Mouse (Mus musculus): ENCODE measurements around the gene Smg6. TPM values are rescaled to one million over a fixed set of nuclear protein-coding genes. Genes with fewer than 3 reads are reported as not detected.

Gene Smg6
- polyA plus RNA-seq (2012; rRNA removed) = 27.9 and 35.9 TPM in 2 replicates

DNA sequence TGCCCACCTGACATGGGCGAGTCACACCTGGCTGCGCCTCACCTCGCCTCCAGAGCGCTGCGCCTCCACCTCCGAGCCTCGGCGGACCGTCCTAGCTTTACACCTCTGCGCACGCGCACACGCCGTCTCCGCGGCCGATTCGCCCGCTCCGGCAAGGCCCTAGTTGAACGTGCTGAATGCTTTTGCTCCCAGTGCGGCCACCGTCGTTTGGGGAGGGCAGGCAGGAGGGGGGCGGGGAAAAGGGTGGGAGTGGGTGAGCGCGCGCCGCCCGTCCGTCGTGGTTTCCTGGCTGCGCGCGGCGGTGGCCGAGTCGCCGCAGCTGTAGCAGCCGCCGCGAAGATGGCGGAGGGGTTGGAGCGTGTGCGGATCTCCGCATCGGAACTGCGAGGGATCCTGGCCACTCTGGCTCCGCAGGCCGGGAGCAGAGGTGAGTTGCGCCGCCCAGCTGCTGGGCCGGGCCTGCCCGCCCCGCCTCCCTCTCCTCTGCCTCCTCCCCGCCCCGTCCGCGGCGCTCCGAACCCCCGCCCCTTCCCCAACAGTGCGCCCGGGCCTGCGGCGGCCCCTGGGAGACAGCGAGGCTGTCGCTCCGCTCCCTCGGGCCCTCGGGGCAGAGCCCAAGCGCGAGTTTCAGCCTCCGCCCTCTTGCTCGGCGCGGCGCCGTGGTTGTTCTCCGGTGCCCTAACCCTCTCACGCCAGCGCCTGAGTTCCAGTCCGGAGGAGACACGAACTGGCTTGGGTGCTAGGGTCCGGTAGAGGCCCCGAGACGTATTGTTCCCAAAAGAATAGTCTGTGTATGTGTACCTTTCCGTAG lies at the start of gene Smg6, which contains the start of gene Srr:
TSS of gene Smg6 (plus strand) at position 247 of the 811 bp plus-strand sequence.
TSS of gene Srr (minus strand) at position 372 of the 811 bp plus-strand sequence.
- DNase-seq (ENCODE audit: extremely low spot score in 1 of 2, low spot score in 1 of 2) = peak; percentile 80 to 91

DNA sequence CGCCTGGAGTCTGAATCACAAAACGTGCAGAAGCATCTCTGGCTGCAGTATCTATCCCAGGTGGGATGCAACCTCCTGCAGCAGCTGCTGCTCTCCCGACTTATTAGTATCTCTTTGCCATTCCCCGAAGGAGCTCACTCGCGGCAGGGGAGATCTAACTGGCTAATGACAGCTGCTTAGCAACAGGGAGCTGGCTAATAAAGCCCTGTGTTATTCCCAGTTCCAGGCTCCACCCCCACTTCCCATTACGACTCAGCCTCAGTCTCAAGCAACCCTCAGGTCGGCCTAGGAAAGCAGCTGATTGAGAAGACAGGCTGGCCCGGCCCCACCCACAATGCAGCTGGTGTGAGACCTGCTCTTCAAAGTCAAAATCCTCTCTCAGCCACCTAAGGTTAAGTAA lies 48.8 kb upstream of the Smg6 start:
- peak; percentile 63 to 75 for DNase-seq (ENCODE audit: extremely low spot score in 1 of 2, low spot score in 1 of 2)

DNA sequence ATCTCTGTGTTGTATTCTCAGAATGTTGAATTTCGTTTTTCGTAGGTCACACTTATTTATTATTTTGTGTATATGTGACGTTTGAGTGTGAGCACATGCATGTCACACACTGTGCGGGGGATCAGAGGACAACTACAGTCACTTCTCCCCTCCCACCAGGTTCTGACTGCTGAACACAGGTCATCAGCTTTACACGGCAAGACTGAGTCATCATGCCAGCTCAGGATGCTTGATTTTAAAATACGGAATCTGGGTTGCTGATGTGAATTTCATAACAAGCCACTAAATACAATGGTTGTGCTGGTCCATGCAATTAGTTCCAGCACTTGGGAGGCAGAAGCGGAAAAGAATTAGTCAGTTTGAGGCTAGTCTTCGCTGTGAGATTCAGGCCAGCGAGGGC lies 44.6 kb upstream of the Smg6 start:
- DNase-seq (ENCODE audit: extremely low spot score in 1 of 2, low spot score in 1 of 2) = no peak

DNA sequence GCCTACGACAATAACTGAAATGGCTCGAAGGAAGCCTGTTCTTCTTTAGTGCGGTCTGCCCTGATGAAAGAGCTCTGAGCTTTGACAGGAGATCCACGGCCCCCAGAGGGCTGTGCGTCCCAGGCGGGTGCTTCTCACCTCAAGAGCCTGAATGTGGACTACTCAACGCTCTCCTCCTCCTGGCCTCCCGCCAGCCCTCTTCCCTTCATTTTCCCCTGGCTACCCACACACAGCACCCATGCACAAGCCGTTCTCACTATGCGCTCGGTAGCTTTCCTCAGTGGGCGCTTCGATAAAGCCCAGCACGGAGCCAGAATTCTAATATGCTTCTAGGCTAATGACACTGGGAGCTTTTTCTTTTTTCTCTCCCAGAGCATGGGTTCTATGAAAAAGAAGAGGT lies 43.6 kb upstream of the Smg6 start:
- DNase-seq (ENCODE audit: extremely low spot score in 1 of 2, low spot score in 1 of 2) = peak in 1 of 2 experiments; percentile 74

DNA sequence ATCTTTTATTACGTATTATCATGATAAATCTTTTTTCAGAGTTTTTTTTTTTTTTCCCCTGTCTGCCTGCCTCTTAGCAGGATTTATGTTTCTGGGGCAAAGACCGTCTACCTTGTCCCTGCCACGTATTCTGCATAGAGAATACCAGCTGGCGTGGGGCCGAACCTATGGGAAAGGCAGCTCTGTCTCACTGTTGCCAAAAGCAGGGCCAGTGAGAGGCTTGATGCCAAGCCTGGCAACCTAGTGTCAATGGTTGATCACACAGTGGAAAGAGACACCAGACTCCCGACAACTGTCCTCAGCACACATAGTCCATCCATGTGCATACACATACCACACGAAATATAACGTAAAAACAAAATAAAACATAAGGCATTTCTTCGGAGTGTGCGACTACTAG lies 42.5 kb upstream of the Smg6 start:
- no peak for DNase-seq (ENCODE audit: extremely low spot score in 1 of 2, low spot score in 1 of 2)

DNA sequence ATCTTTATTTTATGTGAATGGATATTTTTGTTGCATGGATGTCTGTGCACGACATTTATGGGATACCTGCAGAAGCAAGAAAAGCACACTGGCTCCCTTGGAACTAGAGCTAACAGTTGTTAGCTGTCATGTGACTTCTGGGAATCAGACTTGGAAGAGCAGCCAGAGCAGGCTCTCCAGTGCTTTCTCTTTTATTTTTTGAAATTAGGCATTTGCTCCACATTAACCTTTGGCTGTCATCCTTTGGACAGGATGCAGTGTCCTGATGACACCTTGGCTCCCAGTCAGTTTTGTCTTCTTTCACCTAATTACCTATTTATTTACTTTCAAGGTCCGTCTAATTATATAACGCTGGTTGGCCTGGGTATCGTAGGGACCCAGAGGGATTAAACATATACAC lies 31.0 kb upstream of the Smg6 start:
- DNase-seq (ENCODE audit: extremely low spot score in 1 of 2, low spot score in 1 of 2) = no peak

DNA sequence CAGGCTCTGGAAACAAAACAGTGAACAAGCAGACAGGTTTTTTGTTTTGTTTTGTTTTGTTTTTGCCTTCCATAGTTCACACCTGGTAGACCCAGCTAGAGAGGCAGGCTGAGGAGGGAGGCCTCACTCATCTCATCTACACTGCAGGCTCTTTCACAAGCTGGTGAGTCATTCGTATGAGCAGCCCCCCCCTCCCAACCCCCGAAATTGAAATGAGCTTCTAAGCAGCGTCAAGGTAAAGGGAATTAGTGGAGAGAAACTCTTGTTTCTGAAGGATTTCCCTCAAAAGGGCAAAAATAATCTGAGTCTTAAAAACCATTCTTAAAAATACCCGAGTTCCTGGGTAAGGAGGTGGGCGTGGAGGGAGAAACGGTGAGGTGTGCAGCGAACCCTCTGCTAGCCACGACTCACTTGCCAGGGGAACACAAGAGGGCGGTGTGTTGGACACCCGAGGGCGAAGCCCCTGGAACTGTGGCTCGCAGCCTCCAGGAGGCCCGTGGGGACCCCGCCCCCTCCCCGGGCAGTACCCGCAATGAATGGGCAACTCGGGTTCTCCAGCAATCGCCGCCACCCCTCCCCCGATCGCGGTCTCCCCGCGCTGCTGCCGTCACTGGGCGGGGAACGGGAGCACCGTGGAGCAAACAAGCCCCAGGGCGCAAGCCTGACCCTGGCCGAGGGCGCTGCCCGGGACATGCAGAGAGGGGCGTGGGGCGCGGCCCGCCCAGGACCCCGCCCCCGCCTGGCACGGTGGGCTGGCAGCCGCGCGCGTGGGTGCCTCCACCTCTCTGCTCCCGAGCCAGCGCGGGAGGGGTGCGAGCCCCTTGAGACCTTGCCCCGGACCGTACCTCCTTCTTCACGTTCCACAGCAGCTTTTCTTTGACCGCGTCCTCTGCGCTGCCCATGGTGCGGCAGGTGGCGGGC lies 29.4 kb upstream of the Smg6 start:
- peak; percentile 33 to 69 for DNase-seq (ENCODE audit: extremely low spot score in 1 of 2, low spot score in 1 of 2)

DNA sequence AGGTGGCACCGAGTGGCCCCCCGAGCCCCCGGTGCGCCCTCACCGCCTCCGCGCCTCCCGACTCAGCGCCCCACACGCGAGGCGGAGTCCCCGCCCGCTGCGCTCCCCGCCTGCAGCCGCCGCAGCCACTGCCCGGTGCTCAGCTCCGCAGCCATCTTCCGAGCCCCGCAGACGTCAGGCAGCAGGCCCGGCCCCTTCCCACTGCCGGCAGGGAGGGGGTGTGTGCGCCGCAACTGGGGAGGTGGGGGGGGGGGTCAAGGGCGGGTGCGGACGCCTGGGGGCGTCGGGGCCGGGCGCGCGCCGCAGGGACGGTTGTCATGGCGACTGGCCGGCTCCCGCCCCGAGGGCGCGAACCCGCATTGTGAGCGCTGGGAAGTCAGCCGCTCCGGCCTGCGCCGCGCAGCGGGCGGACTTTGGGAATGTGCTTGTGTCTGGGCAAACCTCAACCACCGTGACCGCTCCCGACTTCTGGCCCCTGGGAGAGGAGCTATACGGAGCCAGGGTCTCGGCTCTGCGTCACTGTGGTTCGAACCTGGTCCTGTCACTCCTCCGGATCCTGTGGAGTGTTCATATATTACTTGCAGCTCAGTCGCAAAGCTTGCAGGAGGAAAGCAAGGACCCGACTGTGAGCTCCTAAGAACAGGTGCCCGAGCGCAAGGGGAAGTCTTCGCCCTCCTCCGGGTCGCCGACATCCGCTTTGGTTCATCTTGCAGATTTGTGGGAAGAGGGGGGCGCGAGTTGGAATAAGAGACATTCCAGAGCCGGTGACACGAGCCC lies 28.5 kb upstream of the Smg6 start, which contains the start of gene Sgsm2:
TSS of gene Sgsm2 (minus strand) at position 160 of the 777 bp plus-strand sequence.
- DNase-seq (ENCODE audit: extremely low spot score in 1 of 2, low spot score in 1 of 2) = peak; percentile 34 to 68

DNA sequence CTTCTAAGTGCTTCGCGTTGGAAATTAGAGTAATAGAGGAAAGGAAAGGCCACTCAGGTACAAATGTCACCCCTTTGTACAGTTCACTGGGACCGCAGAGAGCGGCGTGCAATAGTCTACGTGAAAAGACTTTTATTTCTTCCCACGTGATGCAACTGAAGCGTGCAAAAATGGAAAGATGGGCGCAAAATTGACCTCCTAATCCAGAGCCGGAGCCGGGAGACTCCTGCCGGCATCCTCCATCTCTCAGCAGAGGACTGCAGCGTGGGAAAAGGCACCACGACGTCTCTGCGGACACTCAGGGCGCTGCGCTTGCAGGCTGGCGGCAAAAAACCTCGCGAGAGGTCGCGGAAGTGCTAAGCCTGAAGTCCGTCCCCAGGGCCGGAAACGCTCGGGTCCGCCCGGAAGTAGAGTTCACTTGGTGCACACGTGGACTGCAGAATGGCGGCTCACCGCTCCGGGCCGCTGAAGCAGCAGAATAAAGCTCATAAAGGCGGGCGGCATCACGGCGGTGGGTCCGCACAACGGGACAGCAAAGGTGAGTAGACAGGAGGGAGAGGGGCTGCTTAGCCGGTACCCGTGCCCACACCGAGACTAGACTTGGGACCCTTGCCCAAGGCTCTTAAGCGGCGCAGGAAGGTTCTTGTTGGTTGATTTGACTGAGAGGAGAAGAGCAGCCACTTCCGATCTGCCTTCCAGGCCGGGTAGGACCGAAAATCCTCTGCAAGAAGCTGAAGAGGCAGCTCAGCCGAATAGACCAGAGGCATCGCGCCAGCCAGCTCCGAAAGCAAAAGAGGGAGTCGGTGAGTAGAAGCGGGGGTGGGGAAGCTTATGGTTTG lies 27.7 kb upstream of the Smg6 start, which contains the start of gene Tsr1:
TSS of gene Tsr1 (plus strand) at position 394 of the 839 bp plus-strand sequence.
- DNase-seq (ENCODE audit: extremely low spot score in 1 of 2, low spot score in 1 of 2) = peak; percentile 83 to 91

DNA sequence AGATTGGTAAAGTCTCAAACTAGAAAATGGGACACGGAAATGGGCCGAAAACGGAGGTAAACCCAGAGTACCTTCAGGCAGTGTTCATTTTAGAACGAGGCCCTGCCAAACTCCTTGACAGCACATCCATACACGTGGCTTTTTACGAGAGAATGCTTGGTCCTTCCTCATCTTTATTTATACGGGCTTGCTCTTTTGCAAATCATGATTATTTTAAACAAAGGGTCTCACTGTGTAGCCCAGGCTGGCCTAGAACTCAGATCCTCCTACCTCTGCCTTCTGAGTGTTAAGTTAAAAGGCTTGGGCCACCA lies 27.2 kb upstream of the Smg6 start:
- no peak for DNase-seq (ENCODE audit: extremely low spot score in 1 of 2, low spot score in 1 of 2)

DNA sequence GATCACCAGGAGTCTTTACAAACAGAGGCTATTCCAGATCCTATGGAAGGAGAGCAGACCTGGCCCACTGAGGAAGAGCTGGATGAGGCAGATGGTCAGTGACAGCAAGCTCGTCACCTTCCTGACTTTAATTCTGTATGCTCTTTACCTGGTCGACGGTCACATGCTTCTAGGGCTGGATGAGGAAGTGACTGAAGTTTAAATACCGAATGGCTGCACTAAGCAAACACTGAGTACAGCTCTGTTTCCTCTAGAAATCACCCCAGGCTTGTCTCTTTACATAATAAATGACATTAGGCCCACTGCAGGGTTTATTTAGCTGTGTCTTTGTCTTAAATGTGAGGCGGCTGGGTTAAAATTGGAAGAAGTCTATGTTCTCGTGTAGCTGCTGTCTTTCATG lies 24.1 kb upstream of the Smg6 start:
- DNase-seq (ENCODE audit: extremely low spot score in 1 of 2, low spot score in 1 of 2) = no peak

DNA sequence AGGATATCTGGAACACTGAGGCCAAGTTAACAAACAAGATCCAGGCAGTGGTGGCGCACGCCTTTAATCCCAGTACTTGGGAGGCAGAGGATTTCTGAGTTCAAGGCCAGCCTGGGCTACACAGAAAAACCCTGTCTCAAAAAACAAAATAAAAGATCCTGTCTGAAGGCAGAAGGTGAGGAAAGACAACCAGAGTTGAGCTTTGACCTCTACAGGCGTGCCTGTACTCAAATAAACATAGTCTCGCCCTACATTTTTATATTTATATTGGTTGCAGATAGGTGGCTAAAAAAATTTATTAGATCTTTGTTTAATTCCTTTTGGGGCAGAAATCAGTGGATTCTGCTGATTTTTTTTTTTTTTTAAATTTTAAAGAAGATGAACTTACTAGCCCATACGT lies 23.2 kb upstream of the Smg6 start:
- DNase-seq (ENCODE audit: extremely low spot score in 1 of 2, low spot score in 1 of 2) = no peak

DNA sequence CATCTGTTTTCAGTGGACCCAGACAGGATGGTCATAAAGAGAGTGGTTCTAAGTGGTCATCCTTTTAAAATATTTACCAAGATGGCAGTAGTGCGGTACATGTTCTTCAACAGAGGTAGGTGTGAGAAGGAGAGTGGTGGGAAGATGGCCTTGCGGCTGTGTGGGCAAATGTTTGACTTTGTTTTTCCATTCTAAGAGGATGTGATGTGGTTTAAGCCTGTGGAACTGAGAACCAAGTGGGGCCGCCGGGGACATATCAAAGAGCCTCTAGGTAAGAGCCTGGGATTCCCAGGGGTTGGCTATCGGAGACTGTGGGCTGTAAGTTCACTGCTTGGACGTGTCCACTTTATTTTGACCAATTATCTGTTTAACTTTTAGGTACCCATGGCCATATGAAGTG lies 17.8 kb upstream of the Smg6 start:
- no peak for DNase-seq (ENCODE audit: extremely low spot score in 1 of 2, low spot score in 1 of 2)

DNA sequence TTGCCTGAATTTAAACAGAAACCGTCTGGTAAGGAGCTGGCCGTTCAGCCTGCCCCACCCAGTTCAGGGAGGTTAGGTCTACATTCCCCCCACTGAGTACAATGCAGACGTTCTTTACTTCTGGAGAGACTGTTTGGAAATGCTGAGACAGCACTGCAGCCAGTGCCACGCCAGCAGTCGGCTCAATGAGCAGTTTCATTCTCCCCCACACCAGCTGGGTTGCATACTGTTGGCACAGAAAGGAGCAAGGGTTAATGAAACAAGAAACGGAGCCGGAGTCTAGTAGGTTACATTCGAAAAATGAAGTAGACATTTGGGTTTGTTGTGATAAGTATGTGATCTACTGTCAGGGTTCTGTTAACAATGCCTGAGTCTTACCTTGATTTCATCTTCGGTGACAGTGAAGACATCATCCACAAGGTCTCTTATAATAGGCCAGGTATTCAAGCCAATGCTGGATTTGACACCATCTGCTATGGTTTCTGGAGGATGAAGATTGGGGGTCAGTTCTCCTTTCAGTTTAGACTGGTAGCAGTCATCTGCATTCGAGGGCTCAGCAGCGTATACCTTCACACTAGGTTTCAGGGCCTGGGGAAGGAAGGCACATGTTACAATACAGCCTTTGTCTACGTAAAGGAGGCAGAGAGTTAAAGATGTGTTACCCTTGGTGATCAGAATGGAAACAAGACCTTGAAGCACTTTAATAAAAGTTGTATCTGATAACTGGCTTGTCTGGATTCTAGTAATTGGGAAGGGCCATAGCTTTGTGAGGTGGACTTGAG lies 16.8 kb upstream of the Smg6 start:
- DNase-seq (ENCODE audit: extremely low spot score in 1 of 2, low spot score in 1 of 2) = no peak

DNA sequence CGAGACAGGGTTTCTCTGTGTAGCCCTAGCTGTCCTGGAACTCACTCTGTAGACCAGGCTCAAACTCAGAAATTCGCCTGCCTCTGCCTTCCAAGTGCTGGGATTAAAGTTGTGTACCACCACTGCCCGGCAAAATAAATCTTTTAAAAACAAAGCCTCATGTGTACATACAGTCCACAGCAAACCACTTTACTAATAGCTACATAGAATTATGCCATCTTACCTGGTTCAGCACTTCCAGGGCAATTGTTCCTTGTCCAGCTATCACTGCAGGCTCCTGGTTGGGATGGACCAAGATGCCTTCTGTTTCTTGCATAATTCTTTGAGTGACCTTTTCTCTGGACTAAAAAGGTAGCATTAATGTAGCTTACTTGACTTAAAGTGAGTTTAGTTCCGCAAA lies 15.6 kb upstream of the Smg6 start:
- DNase-seq (ENCODE audit: extremely low spot score in 1 of 2, low spot score in 1 of 2) = no peak

DNA sequence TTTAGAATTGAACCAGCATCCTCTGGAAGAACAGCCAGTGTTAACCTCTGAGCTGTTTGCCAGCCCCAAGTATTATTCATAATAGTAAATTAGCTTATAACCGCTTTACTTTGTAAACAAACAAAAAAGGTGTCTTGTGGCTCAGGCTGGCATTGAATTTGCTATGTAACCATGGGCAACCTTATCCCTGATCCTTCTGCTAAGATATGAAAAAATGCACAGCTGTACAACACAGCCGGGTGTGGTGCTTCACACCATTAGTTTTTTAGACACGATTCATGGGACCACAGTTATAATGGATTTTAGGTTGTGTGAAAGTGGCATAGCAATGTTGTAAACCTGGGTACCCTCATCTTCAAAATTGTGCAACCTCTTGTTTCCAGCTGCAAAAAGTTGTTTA lies 13.1 kb upstream of the Smg6 start:
- no peak for DNase-seq (ENCODE audit: extremely low spot score in 1 of 2, low spot score in 1 of 2)

DNA sequence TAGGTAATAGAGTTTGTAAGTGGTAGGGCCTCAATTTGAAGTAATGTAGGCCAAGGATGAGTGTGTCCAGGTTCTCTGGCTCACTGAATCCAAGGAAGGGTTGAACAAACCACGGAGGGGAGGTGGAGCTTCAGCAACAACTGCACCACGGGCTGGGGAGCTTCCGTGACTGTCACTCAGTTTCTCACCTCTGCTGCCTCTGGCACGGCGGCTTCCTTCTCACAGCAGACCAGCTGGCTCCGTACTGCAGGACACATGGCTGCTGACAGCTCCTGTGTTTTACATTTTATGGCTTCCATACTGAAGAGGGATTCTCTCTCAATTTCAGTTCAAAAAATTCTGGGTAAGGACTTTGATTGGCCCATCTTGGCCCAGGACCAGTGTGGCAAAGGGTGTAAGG lies 6.4 kb upstream of the Smg6 start:
- DNase-seq (ENCODE audit: extremely low spot score in 1 of 2, low spot score in 1 of 2) = peak in 1 of 2 experiments; percentile 32

DNA sequence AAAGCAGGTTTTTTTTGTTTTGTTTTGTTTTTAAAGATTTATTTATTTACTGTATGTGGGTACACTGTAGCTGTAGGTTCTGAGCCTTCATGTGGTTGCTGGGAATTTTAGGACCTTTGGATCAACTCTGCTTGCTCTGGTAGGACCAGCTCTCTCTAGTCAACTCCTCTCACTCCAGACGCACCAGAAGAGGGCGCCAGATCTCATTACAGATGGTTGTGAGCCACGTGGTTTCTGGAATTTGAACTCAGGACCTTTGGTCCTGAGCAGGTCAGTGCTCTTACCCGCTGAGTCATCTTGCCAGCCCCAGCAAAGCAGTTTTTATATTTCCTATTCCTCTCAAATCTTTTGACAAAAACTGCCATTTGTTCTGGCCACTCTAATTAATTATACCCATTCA lies 1.5 kb upstream of the Smg6 start:
- no peak for DNase-seq (ENCODE audit: extremely low spot score in 1 of 2, low spot score in 1 of 2)

DNA sequence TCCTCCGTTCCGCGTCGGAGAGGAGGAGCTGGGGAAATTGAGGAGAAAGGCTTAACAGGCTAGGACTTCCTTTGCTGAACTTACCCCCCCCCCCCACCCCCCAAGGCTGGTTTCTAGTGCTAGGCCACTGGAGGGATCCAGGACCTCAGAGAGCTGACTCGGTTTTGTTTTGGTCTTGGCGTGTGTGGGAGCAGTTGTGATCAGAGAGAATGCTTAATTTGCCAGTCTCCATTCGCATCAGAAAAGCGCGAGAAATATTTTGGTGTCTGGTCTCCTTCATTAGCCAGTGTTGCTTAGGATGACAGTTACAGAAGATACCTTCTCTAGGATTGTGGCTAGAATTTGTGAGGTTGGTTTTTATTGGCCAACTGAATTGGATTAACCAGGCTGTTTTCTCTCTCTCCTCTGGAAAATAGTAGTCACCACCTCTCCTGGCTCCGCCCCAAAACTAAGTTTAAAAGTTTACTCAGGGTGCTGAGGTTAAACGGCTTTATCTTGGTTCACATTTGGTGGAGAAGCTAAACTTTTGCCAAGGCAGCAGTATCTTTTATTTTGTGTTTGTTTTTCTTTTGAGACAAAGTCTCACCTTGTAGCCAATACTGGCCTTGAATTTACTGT lies 874 bp downstream of the Smg6 start:
- DNase-seq (ENCODE audit: extremely low spot score in 1 of 2, low spot score in 1 of 2) = peak in 1 of 2 experiments; percentile 25
